Mouse (Mus musculus) 416B (cell line): ENCODE results near the gene Pcyt2.

ENCODE experiments used
- DNase-seq: peaks from one replicate; pipeline ENCODE4 v3.0.0; 2011; ENCODE audit warnings: low read depth

The Pcyt2 gene

GRCm38 (mm10) chr11:120580871-120581331, 36.8 kb downstream of the Pcyt2 start:
- DNase-seq = peak; percentile 32

GRCm38 (mm10) chr11:120580190-120580589, 37.5 kb downstream of the Pcyt2 start:
- DNase-seq = peak; percentile 39

- peak; percentile 68 for DNase-seq
Measured at GRCm38 (mm10) chr11:120579316-120580107, 38.2 kb downstream of the Pcyt2 start.

DNA sequence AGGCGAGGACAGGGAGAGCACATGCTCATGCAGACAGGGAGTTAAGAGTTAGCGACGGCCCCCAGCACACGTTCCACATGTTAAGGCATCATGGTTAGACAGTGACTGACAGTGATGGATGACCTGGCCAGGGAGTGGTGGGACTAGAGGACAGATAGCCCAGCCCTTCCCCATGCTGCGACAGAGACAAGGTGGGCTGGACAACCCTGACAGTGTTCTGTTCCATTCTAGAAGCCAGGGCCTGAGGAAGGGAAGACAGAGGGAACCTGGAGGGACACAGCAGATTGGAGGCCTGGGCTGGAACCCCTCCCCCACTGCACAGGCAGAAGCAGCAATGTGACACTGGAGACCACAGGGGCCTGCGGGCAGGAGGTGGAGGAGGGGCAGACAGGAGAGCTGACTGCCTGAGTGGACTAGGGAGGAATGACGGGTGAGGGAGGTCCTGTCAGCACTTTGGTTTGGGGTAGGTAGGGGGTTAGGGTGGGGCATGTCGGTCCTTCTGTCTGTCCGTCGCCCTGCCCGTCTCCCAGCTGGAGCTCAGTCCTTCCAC, 39.0 kb downstream of the Pcyt2 start:
- DNase-seq = no peak

GRCm38 (mm10) chr11:120578024-120578693, 39.6 kb downstream of the Pcyt2 start:
- no peak for DNase-seq

- peak; percentile 80 for DNase-seq
Measured at GRCm38 (mm10) chr11:120577211-120578023, 40.3 kb downstream of the Pcyt2 start.

GRCm38 (mm10) chr11:120576365-120576981, 41.3 kb downstream of the Pcyt2 start:
- no peak for DNase-seq

GRCm38 (mm10) chr11:120575940-120576339, 41.8 kb downstream of the Pcyt2 start:
- no peak for DNase-seq

DNA sequence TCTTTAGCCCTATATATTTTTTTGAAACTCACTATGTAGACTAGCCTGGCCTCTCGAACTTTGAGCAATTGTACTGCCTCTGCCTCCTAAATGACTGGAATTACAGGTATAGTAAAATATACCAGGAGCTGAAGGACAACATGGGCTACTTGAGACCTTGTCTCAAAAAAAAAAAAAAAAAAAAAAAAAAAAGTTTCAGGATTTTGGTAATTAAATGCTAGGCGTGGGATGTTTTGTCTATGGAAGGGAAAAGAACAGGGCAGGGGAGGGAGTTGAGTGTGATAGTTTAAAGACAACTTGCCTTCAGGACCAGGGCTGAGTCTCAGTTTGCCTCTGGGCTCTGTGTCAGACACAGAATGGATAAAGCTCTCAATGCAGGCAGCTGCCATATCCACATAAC, 42.7 kb downstream of the Pcyt2 start:
- DNase-seq = no peak

DNA sequence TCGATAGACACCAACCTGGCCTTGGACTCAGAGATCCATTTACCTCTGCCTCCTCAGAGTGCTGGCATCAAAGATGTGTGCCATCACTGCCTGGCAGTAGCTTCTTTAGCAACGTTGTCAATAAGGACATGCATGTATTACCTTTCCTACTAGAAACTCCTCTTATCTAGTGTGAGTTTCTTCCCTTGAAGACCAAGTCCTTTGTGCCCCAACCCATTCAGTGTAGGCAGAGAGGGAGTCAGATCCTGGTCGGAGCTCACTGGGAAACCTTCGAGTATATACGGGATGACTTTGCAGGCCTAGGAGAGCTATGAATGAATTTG, 43.5 kb downstream of the Pcyt2 start:
- DNase-seq = peak; percentile 35

DNA sequence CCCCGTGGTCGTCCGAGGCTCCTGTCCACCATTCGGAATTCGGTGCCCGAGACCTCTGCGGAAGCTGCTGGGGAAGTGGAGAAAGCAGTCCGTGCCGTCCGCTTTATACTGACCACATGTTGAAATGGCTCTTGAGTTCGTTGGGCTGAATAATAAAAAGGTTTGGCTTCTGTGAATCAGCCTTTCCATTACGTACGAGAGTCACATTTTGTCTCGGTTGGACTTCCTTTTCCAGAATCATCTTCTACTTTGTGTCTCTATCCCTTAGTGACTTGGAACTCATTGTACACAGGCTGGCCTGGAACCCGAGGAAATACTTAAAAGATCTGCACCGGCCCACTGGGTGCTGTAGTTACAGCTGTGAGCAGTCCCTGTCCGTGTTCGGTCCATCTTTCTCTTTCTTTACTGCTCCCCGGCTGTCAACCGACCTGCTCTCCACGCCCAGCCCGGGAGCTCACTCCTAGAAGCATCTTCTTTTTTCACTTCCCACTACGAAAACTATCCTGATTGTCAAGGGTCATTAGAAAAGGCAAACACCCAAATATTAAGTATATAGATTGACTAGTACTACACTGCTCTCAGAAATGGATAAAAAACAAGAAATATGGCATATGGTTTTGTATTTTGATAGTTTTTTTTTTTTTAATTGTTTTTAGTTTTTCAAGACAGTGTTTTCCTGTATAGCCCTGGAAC, 44.0 kb downstream of the Pcyt2 start:
- DNase-seq = no peak

GRCm38 (mm10) chr11:120572752-120573584, 44.8 kb downstream of the Pcyt2 start, which contains the start of gene P4hb:
TSS of gene P4hb (minus strand) at chr11:120573253.
- peak; percentile 100 for DNase-seq

- DNase-seq = peak; percentile 38
Measured at GRCm38 (mm10) chr11:120572417-120572751, 45.4 kb downstream of the Pcyt2 start.

GRCm38 (mm10) chr11:120571754-120572416, 45.9 kb downstream of the Pcyt2 start:
- no peak for DNase-seq

GRCm38 (mm10) chr11:120571122-120571521, 46.6 kb downstream of the Pcyt2 start:
- DNase-seq = peak; percentile 75

DNA sequence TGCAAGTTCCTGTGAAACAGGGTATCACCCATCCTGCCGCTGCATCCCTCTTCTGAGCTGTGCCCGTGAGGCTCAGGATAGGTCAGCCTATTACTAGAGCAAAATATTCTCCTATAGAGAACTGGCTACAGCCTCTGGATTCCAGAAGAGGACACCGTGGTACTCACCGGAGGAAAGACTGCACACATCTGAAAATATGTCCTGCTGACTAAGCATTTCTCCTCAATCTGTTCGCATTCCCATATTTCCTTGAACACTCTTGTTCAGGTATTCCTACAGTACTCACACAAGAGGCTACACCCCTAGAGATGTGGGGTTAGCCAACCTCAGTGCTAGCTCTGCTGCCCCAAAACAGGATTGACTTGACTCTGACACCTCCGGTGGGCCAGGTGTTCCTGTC, 49.4 kb downstream of the Pcyt2 start:
- DNase-seq = no peak

GRCm38 (mm10) chr11:120565114-120565513, 52.6 kb downstream of the Pcyt2 start:
- DNase-seq = no peak

GRCm38 (mm10) chr11:120562949-120563348, 54.8 kb downstream of the Pcyt2 start:
- DNase-seq = no peak

- DNase-seq = no peak
Measured at GRCm38 (mm10) chr11:120560952-120561728, 56.6 kb downstream of the Pcyt2 start.
